Mouse (Mus musculus) cerebellum, postnatal 36 days (tissue): ENCODE measurements around the gene Acvr1.
A peak's percentile ranks its signal among the peaks of the same experiment; 100 is the strongest.

Experiments used
- DNase-seq, 2 experiments: peaks; one replicate each; pipeline ENCODE4 v3.0.0; 2021 to 2022; ENCODE audit warnings: mixed read lengths in 2 of 2

The Acvr1 gene

GRCm38 (mm10) chr2:58518517-58518916, 48.4 kb downstream of the Acvr1 start:
- DNase-seq, result no peak

GRCm38 (mm10) chr2:58516920-58517319, 50.0 kb downstream of the Acvr1 start:
- no peak for DNase-seq

- DNase-seq, result no peak
These were observed 51.0 kb downstream of the Acvr1 start for GRCm38 (mm10) chr2:58516000-58516399.

DNA sequence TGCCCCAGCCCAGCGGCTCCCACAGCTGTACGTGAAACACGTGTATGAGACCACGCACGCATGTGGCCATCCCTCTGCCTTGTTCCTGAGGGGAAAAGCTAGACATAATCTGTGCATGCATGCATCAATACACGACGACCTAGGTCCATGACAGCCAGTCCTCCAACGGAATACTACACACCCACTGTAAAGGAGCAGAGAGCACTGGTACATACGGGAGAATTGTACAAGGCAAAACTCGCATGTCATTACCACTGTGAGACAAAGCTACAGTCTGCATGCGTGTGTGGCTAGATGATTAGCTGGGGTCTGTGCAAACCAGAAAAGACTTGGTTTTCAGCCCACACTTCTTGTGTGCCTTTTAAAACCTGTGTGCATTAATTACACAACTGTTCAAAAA, 52.5 kb downstream of the Acvr1 start:
- no peak for DNase-seq

- DNase-seq, result no peak
These were observed 53.7 kb downstream of the Acvr1 start for GRCm38 (mm10) chr2:58513212-58513611.

DNA sequence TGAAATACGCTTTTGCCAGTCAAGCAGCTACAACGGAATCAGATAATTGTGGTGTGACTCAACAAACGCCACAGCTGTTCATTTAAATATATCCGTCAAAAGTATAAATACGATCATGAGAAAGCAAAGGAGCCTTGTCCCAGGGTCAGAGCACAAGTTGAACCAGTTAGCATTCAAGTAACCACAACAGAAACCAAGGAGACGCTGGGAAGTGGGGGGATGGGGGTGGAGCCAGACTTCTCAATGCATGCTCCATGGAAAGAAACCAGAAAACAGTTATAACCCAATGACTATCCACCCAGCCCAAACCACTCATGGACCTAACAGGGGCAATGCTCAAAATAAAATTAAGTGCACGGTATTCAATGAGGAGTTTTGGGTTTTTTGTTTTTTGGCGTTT, 56.8 kb downstream of the Acvr1 start:
- no peak for DNase-seq

GRCm38 (mm10) chr2:58505306-58506090, 61.5 kb downstream of the Acvr1 start:
- DNase-seq, result no peak

GRCm38 (mm10) chr2:58496647-58497410, 70.1 kb downstream of the Acvr1 start:
- DNase-seq, result no peak

DNA sequence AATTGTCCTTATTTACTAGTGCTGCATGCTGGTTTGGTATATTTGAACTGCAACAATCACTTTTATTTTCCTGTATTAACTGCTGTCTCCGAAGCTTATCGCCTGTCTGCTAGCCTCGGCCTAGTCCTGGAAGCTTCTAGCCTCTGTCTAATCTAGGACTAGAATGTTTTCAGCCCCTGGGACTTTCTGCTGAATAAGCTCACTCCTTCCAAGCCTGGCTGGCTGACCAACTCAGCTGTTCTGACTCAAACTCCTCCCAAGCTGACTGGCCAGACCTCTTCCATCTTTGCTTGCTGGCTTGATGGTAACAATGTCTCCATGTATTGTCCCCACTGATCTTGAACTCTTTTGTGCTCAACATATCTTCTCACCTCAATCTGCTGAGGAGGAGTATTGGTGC, 71.7 kb downstream of the Acvr1 start:
- DNase-seq, result no peak

GRCm38 (mm10) chr2:58493685-58494635, 73.0 kb downstream of the Acvr1 start:
- DNase-seq, result no peak

GRCm38 (mm10) chr2:58489275-58489674, 77.7 kb downstream of the Acvr1 start:
- DNase-seq, result peak in 1 of 2 experiments; percentile 27

GRCm38 (mm10) chr2:58488404-58488803, 78.6 kb downstream of the Acvr1 start:
- DNase-seq, result no peak

- no peak for DNase-seq
These were observed 79.7 kb downstream of the Acvr1 start for GRCm38 (mm10) chr2:58487279-58487560.

DNA sequence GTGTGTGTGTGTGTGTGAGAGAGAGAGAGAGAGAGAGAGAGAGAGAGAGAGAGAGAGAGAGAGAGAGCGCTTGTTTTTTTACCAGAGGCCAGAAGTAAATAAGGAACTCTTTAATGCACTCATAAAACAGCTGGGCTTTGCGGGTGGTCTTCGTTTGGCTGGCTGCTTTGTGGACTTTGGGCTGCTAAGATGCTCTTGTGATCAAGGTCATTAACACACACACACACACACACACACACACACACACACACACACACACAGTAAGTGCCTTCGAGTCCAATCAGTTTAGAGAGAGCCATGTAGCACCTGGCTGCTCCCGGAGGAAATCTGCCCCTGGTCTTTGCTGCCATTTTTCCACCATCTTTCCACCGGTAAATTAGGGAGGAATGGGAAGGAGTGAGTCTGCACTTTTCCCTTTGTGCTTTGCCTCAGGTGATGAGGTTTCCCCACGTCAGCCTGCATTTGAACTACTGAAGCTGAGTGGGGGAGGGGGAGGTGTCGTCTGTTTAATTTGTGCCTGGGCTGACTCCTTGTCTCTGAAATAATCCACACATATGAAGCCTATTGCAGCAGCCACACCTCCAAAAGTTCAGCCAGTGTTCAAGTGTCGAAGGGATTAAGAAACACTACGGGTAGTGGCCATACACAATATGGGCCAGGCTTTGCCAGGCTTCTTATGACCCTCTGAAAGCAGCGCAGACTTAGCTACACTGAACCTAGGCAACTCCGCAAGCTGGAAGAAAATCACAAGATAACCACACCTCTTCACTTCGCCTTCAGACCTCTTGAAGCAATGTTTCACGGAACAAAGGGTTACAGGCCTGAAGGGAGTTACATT, 80.3 kb downstream of the Acvr1 start:
- no peak for DNase-seq

- no peak for DNase-seq
These were observed 81.3 kb downstream of the Acvr1 start for GRCm38 (mm10) chr2:58485683-58486082.

DNA sequence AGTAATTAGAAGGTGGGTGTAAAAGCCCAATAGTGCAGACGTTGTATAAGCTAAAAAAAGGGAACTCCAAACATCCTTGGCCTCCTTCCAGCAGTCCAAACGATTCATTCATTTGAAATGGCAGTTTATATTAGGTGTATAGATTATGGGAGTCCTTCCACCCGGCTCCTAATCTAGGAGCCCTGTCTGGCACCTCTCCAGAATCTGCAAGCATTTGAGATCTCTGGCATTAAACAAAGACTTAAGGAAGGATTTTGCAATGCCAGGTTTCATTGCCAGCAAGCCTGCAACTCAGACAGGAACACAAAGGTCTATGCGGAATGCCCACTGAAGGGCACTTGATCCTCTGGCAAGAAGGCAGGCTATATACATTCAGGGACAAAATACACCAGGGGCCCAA, 81.8 kb downstream of the Acvr1 start:
- DNase-seq, result no peak

- no peak for DNase-seq
These were observed 82.5 kb downstream of the Acvr1 start for GRCm38 (mm10) chr2:58484284-58484965.

GRCm38 (mm10) chr2:58481450-58482100, 85.4 kb downstream of the Acvr1 start:
- no peak for DNase-seq

GRCm38 (mm10) chr2:58480764-58481163, 86.2 kb downstream of the Acvr1 start:
- no peak for DNase-seq

DNA sequence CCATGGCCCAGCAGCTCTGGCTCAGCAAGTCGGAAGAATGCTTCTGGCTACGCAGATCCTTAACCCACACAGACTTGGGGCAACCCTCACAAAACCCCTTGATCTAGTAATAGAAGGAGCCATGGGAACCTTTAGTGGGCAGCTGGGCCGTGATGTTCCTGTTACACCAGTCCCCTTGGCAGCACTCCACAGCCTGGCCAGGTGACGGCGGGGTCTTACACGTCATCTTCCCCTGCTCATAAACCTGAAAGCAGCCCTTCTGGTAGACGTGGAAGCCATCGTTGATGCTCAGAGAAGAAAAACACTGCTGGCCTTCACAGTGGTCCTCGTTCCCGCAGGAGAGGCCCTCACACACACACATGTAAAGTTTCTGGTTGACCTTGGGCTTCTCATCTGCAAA, 87.4 kb downstream of the Acvr1 start:
- no peak for DNase-seq

- DNase-seq, result no peak
These were observed 88.8 kb downstream of the Acvr1 start for GRCm38 (mm10) chr2:58478144-58478543.
